Mouse (Mus musculus) hindbrain, postnatal 0 days (tissue): ENCODE measurements around the gene Pttg1ip. TPM values are rescaled to one million over a fixed set of nuclear protein-coding genes. Genes with fewer than 3 reads are reported as not detected.

Experiments
- ATAC-seq: fragments of 200-750 bp; cut with Nextera tagmentation; 2 replicates; pipeline ENCODE4 v1.8.0; 2017; ENCODE audit warnings: mild to moderate bottlenecking, moderate TSS enrichment, moderate library complexity
- DNase-seq: peaks from one replicate; pipeline ENCODE4 v3.0.0-alpha.2; 2015; ENCODE audit warnings: low spot score
- H3K27ac ChIP-seq: fragments of 300-500 bp; sonication (generic); 2 replicates; pipeline ENCODE4 v1.5.1; 2014; ENCODE audit warnings: mild to moderate bottlenecking
- H3K27me3 ChIP-seq: fragments of 300-500 bp; sonication (generic); 2 replicates; pipeline ENCODE4 v1.6.1; 2014; ENCODE audit warnings: low read length, mixed read lengths; ENCODE audit not compliant: insufficient read depth
- H3K36me3 ChIP-seq: fragments of 300-500 bp; sonication (generic); 2 replicates; pipeline ENCODE4 v1.6.1; 2014; ENCODE audit warnings: low read length, mixed read lengths; ENCODE audit not compliant: insufficient read depth
- H3K4me1 ChIP-seq: fragments of 300-500 bp; sonication (generic); 2 replicates; pipeline ENCODE4 v1.6.1; 2014; ENCODE audit warnings: antibody characterized with exemption, low read length, mixed read lengths; ENCODE audit not compliant: insufficient read depth
- H3K4me2 ChIP-seq: fragments of 300-500 bp; sonication (generic); 2 replicates; pipeline ENCODE4 v1.6.1; 2014; ENCODE audit warnings: low read depth, mild to moderate bottlenecking, low read length, moderate library complexity, mixed read lengths
- H3K4me3 ChIP-seq: fragments of 300-500 bp; sonication (generic); 2 replicates; pipeline ENCODE4 v1.5.1; 2014; ENCODE audit warnings: low read length
- H3K9ac ChIP-seq: fragments of 300-500 bp; sonication (generic); replicated peaks from 2 replicates; pipeline ENCODE4 v1.6.1; 2014; ENCODE audit warnings: mild to moderate bottlenecking, low read length, moderate library complexity, mixed read lengths
- H3K9me3 ChIP-seq: fragments of 300-500 bp; sonication (generic); 2 replicates; pipeline ENCODE4 v1.6.1; 2016; ENCODE audit warnings: low read length, mixed read lengths
- CTCF ChIP-seq: IDR thresholded peaks from 2 replicates; pipeline ENCODE4 v1.5.1; 2016; ENCODE audit warnings: antibody characterized with exemption, control low read depth, low read depth
- WGBS: fragments of 180-500 bp; shearing (Covaris S2); extraction: QIAGEN DNeasy Blood & Tissue Kit; methylation state at CpG from one replicate; pipeline ENCODE4 v1.1.7; 2014; 5-methylcytosine and 5-hydroxymethylcytosine counted together
- polyA plus RNA-seq: library from polyadenylated mRNA; unstranded; fragments of >200 nt; fragmentation: Nextera tagmentation; extraction: Ambion mirVana; gene quantifications from 2 replicates; pipeline ENCODE4 v1.2.1, GENCODE M21; 2015
- total RNA-seq: library from RNA; depleted of rRNA; stranded (reverse); fragments of >200 nt; gene quantifications from 2 replicates; pipeline ENCODE4 v1.2.3, GENCODE M21; 2014

The Pttg1ip gene
- total and polyA plus RNA-seq, 2 experiments from 2014 or later, result 85.9 to 87.3 TPM

DNA sequence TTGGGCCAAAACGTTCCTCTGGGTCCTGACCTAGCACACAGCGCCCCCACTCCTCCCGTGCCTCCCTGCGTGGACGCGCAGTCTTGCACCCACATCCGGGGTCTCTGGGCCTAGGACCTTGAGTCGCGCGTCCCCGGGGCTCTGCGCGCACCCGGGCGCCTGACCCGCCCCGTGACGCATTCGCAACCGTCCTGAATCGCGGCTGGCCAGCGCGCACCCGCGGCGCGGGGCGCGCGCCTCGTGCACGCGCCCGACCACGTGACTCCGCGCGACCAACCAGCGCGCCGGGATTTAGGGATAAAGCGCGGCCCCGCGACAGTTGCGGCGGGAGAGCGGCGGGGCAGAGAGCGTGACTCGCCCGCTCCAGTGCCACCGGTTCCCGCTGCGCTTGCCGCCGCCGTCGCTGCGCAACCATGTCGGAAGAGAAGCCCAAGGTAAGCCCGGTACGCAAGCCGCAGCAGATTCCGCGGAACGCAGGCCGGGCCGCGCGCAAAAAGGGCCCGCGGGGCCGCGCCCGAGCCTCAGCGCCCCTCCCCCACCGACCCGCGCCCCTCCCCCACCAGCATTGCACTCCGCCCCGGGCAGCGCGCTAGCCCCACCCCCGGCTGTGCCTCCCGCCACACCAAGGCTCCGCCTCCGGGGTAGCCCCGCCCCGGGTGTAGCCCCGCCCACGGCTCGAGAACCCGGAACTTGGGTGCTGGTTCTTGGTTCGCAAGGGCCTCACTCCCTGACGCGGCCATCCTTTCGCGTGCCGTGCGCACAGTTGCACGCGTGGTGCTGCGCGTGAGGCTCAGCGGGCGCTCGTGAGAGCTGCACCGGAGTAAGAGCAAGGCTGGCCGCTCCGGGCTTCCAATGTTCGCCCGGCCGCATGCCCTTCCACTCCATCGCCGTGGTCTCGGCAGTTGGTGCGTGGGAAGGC is 24.6 kb downstream of the Pttg1ip start, which contains the start of the genes Sumo3 and Gm49325:
Sumo3 (plus strand) TSS at position 190 of the 919 bp plus-strand sequence.
Gm49325 (plus strand) TSS at position 290 of the 919 bp plus-strand sequence.
- DNase-seq (peak; percentile 94), ATAC-seq (peak; percentile 89)
- Histone ChIP-seq H3K36me3 (peaks cover 7% of the 10 kb centered on the region; the same call in 1 of the 2 replicates), H3K9me3 (0 out of 2 replicates have a peak, but pooled peaks cover 2% of the 10 kb centered on the region), H3K9ac (peak within 1 kb of the TSS; percentile 86), H3K4me2 (peak within 1 kb of the TSS; percentile 93), H3K4me3 (peak within 1 kb of the TSS; percentile 54), H3K27ac (peak within 1 kb of the TSS; percentile 98), H3K4me1 (peaks cover 13% of the 10 kb centered on the region; the same call in 1 of the 2 replicates), H3K27me3 (no peaks in the 10 kb centered on the region)
- under 1% methylated on average over 95 of the region's 119 CpGs for WGBS
- 0 out of 2 replicates have a peak, but pooled peaks have one; percentile 3 for TF ChIP-seq CTCF

DNA sequence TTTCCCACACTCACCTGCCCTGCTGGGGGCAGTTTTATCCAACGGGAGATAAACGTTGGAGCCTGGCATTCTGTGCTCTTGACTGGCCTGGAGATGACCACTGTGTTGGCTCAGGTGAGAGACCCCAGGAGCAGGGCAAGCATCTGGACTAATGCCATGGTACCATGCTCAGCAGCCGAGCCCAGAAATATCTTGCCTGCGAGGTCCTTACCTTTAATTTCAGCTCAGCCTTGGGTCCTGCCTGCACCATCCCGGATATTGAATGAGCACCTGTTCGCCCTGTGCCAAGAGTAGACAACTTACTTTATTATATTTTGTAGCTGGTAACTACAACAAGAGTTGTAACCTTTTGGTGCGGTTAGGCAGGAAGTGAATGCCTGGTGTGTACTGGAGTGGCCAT is 25.3 kb downstream of the Pttg1ip start:
- peak overlapping the region; percentile 98 for H3K27ac ChIP-seq
- H3K4me3 ChIP-seq, result peak overlapping the region; percentile 54
- ATAC-seq (no peak; the same call in 1 of the 2 replicates), DNase-seq (no peak)
- peaks cover 13% of the 10 kb centered on the region; the same call in 1 of the 2 replicates for H3K4me1 ChIP-seq
- H3K4me2 ChIP-seq, result peak overlapping the region; percentile 93
- 42% methylated on average over 7 of the region's 7 CpGs for WGBS
- H3K9me3 ChIP-seq, result 0 out of 2 replicates have a peak, but pooled peaks cover 2% of the 10 kb centered on the region
- H3K36me3 ChIP-seq, result peaks cover 13% of the 10 kb centered on the region; the same call in 1 of the 2 replicates
- TF ChIP-seq CTCF, result no peak
- no peaks in the 10 kb centered on the region for H3K27me3 ChIP-seq
- peak overlapping the region; percentile 86 for H3K9ac ChIP-seq

DNA sequence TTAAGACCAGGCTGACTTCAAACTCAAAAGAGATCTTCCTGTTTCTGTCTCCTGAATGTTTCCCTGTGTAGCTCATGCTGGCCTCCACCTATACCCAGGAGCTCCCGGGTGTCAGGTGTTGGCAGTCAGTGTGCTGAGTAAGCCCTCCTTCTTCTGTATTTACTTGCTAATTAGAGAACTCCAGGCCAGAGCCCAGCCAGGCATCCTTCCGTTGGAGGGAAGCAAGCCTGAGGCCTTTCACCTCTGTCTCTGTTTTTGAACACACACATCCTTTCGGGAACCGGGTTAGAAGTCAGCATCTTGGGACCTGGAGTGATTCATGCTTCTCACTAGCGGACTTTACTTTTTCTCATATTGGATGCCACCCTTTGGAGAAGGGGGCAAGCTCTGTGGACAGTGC is 25.9 kb downstream of the Pttg1ip start:
- Histone ChIP-seq H3K9ac (no peak overlapping the region), H3K4me3 (peak overlapping the region; percentile 54), H3K4me1 (peaks cover 13% of the 10 kb centered on the region; the same call in 1 of the 2 replicates), H3K27me3 (no peaks in the 10 kb centered on the region), H3K9me3 (no peaks in the 10 kb centered on the region), H3K27ac (no peak overlapping the region), H3K4me2 (peak overlapping the region; percentile 93), H3K36me3 (peaks cover 18% of the 10 kb centered on the region; the same call in 1 of the 2 replicates)
- ATAC-seq (no peak), DNase-seq (no peak)
- 59% methylated on average over 5 of the region's 5 CpGs for WGBS
- no peak for TF ChIP-seq CTCF

DNA sequence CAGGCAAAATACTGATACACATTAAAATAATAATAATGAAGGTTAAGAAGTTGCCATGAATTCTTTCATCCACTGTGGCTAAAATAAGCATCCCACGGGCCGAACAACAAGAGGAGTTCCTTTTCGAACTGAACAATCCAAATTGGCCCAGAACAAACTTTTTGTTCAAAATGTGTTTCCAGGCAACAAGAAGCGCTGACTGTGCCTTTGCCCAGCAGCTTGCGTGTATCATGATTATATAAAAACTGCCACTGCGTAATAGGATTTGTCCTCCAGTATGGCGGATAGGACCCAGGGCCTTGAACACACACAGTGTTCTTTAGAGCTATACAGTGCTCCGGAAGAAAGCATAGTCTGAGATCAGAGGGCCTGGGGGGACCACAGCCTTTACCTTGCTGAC is 27.1 kb downstream of the Pttg1ip start:
- DNase-seq, result no peak
- Histone ChIP-seq H3K4me3 (no peak overlapping the region), H3K36me3 (peaks cover 18% of the 10 kb centered on the region; the same call in 1 of the 2 replicates), H3K27ac (no peak overlapping the region), H3K4me1 (peaks cover 13% of the 10 kb centered on the region; the same call in 1 of the 2 replicates), H3K4me2 (no peak overlapping the region), H3K9me3 (no peaks in the 10 kb centered on the region), H3K27me3 (no peaks in the 10 kb centered on the region), H3K9ac (no peak overlapping the region)
- 77% methylated on average over 8 of the region's 8 CpGs for WGBS
- no peak for TF ChIP-seq CTCF
- ATAC-seq, result no peak

DNA sequence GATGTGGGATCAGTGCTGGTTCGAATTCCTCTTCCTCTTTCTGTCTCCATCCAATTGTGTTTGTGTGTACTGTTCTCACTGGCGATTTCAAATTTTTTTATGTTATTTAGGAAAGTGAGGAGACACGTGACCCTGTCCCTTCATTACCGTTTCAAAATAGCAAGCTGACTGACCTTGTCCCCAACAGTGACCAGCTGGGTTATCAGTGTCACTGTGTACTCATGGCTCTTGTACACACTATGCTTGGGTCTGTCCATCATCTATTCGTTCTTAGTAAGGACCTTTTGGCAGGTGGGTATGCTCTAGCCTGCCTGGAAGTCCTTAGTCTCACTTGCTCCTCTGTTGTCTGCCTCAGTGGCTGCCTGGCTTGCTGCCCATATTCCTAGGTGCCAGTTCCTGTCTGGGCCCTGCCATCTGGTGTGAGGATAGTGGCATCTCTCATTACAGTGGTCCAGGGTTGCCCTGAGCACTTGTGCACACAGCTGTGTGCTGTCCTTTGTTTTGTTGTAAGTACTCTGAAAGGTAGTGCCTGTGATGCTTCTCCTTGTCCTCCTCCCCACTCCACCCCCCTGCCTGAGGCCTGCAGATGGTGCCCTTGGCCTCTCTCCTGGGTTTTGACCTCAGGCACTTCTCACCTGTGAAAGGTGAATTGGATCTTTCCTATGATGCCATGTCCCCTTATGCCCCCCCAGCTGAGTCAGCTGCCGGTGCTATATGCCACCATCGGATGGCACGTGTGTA is 28.9 kb downstream of the Pttg1ip start:
- no peaks in the 10 kb centered on the region for H3K27me3 ChIP-seq
- H3K36me3 ChIP-seq, result peaks cover 29% of the 10 kb centered on the region; the same call in 1 of the 2 replicates
- no peak overlapping the region for H3K27ac ChIP-seq
- H3K9me3 ChIP-seq, result no peaks in the 10 kb centered on the region
- no peak overlapping the region for H3K4me3 ChIP-seq
- no peak for TF ChIP-seq CTCF
- H3K4me1 ChIP-seq, result peaks cover 13% of the 10 kb centered on the region; the same call in 1 of the 2 replicates
- DNase-seq, result peak; percentile 37
- no peak for ATAC-seq
- H3K9ac ChIP-seq, result 0 out of 2 replicates have a peak overlapping the region, but pooled peaks have one; percentile 13
- WGBS, result 85% methylated on average over 8 of the region's 8 CpGs
- no peak overlapping the region for H3K4me2 ChIP-seq

DNA sequence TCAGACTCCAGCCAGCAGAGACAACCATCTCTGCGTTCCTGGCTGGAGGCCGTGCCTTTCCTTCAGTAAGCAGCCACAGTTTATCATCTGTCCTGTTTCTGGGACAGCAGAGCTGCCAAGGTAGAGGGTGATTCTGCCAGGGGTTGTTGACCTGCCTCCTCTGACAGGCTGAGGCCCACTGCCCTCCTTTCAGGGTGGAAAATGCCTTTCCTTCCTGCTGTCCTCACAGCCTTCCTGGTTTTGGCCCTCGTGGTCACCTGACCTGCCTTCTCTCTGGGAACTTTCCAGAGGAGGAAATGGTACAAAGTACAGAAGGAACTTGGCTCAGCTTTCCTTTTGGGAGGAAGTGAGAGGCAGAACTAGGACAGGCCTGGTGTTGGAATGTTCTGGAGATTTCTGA is 31.9 kb downstream of the Pttg1ip start:
- peak overlapping the region; percentile 36; the same call in 1 of the 2 replicates for H3K27ac ChIP-seq
- ATAC-seq, result no peak
- H3K36me3 ChIP-seq, result peaks cover 55% of the 10 kb centered on the region

More for the DNA sequence above, 31.9 kb downstream of the Pttg1ip start:
- Histone ChIP-seq H3K27me3 (no peaks in the 10 kb centered on the region), H3K9ac (no peak overlapping the region), H3K9me3 (no peaks in the 10 kb centered on the region), H3K4me2 (no peak overlapping the region), H3K4me1 (no peaks in the 10 kb centered on the region), H3K4me3 (no peak overlapping the region)
- WGBS, result 84% methylated on average over 3 of the region's 3 CpGs
- TF ChIP-seq CTCF, result no peak
- DNase-seq, result peak; percentile 19
